Mouse (Mus musculus): ENCODE measurements around the gene Sgpp2.

GRCm38 (mm10) chr1:78324044-78324443 is 13.9 kb downstream of the Sgpp2 start:
- no peak for TF ChIP-seq CTCF (IDR thresholded peaks at IDR 0.05; ENCODE audit: low read depth, low read length)
- TF ChIP-seq POLR2AphosphoS5 (IDR thresholded peaks at IDR 0.05; ENCODE audit: insufficient replicate concordance, low read depth, low read length), result no peak
- TF ChIP-seq GATA2 (IDR thresholded peaks at IDR 0.05; ENCODE audit: borderline replicate concordance, low read depth, low read length), result no peak
- TF ChIP-seq GATA1 (IDR thresholded peaks at IDR 0.05; ENCODE audit: borderline replicate concordance, low read length), result no peak
- TF ChIP-seq TAL1 (conservative IDR thresholded peaks at IDR 0.05; ENCODE audit: low read depth, low read length), result peak; percentile 84

Data from G1E (cell line).